Mouse (Mus musculus) liver, embryonic 16.5 days (tissue): ENCODE measurements around the gene Ptprn2. TPM values are rescaled to one million over a fixed set of nuclear protein-coding genes. Genes with fewer than 3 reads are reported as not detected.

Experiments
- ATAC-seq: fragments of 200-750 bp; cut with Nextera tagmentation; 2 replicates; pipeline ENCODE4 v1.8.0; 2017; ENCODE audit warnings: low read depth, mild to moderate bottlenecking, moderate number of reproducible peaks, moderate library complexity
- H3K27ac ChIP-seq: fragments of 300-500 bp; sonication (generic); 2 replicates; pipeline ENCODE4 v1.5.1; 2014; ENCODE audit warnings: mild to moderate bottlenecking, low read length
- H3K27me3 ChIP-seq: fragments of 300-500 bp; sonication (generic); 2 replicates; pipeline ENCODE4 v1.6.1; 2014; ENCODE audit warnings: low read depth, low read length, mixed read lengths; ENCODE audit not compliant: control insufficient read depth, insufficient read depth
- H3K36me3 ChIP-seq: fragments of 300-500 bp; sonication (generic); 2 replicates; pipeline ENCODE4 v1.6.1; 2014; ENCODE audit warnings: mild to moderate bottlenecking; ENCODE audit not compliant: control insufficient read depth, insufficient read depth
- H3K4me1 ChIP-seq: fragments of 300-500 bp; sonication (generic); 2 replicates; pipeline ENCODE4 v1.6.1; 2014; ENCODE audit warnings: low read depth, low read length, mixed read lengths; ENCODE audit not compliant: control insufficient read depth
- H3K4me2 ChIP-seq: fragments of 300-500 bp; sonication (generic); 2 replicates; pipeline ENCODE4 v1.6.1; 2014; ENCODE audit warnings: low read depth, low read length, mixed read lengths
- H3K4me3 ChIP-seq: fragments of 300-500 bp; sonication (generic); 2 replicates; pipeline ENCODE4 v1.5.1; 2014; ENCODE audit warnings: low read depth, mild to moderate bottlenecking, low read length
- H3K9ac ChIP-seq: fragments of 300-500 bp; sonication (generic); 2 replicates; pipeline ENCODE4 v1.6.1; 2014; ENCODE audit warnings: low read depth, low read length
- H3K9me3 ChIP-seq: fragments of 300-500 bp; sonication (generic); replicated peaks from 2 replicates; pipeline ENCODE4 v1.6.1; 2016; ENCODE audit warnings: low read length; ENCODE audit not compliant: control insufficient read depth
- WGBS: fragments of 180-500 bp; shearing (Covaris S2); extraction: QIAGEN DNeasy Blood & Tissue Kit; methylation state at CpG from one replicate; pipeline ENCODE4 v1.1.7; 2014; ENCODE audit not compliant: insufficient replicate concordance; 5-methylcytosine and 5-hydroxymethylcytosine counted together
- polyA plus RNA-seq: library from polyadenylated mRNA; unstranded; fragments of >200 nt; fragmentation: Nextera tagmentation; extraction: Ambion mirVana; gene quantifications from 2 replicates; pipeline ENCODE4 v1.2.1, GENCODE M21; 2015

The Ptprn2 gene
- polyA plus RNA-seq, 1 experiment from 2014 or later, result 0.07 TPM

GRCm38 (mm10) chr12:116540608-116541007 is 55.1 kb downstream of the Ptprn2 start:
- H3K9me3 ChIP-seq, result no peaks in the 10 kb centered on the region
- H3K27me3 ChIP-seq, result no peaks in the 10 kb centered on the region
- H3K9ac ChIP-seq, result no peak overlapping the region
- no peak overlapping the region for H3K27ac ChIP-seq
- no peak overlapping the region for H3K4me3 ChIP-seq
- no peak overlapping the region for H3K4me2 ChIP-seq
- no peaks in the 10 kb centered on the region for H3K4me1 ChIP-seq
- 80% methylated on average over 1 of the region's 1 CpGs for WGBS
- no peak for ATAC-seq
- H3K36me3 ChIP-seq, result no peaks in the 10 kb centered on the region

- Histone ChIP-seq H3K36me3 (no peaks in the 10 kb centered on the region), H3K9ac (no peak overlapping the region), H3K4me3 (no peak overlapping the region), H3K4me2 (no peak overlapping the region), H3K27me3 (no peaks in the 10 kb centered on the region), H3K27ac (no peak overlapping the region), H3K9me3 (no peaks in the 10 kb centered on the region), H3K4me1 (no peaks in the 10 kb centered on the region)
- 65% methylated on average over 1 of the region's 1 CpGs for WGBS
- ATAC-seq, result no peak
Measured at GRCm38 (mm10) chr12:116550031-116550430, 64.5 kb downstream of the Ptprn2 start.

GRCm38 (mm10) chr12:116551516-116551915 is 66.0 kb downstream of the Ptprn2 start:
- Histone ChIP-seq H3K9me3 (no peaks in the 10 kb centered on the region), H3K4me1 (no peaks in the 10 kb centered on the region), H3K27ac (no peak overlapping the region), H3K4me2 (no peak overlapping the region), H3K27me3 (no peaks in the 10 kb centered on the region), H3K36me3 (no peaks in the 10 kb centered on the region), H3K4me3 (no peak overlapping the region), H3K9ac (no peak overlapping the region)
- WGBS, result 75% methylated on average over 7 of the region's 7 CpGs
- ATAC-seq, result no peak

- WGBS, result 76% methylated on average over 2 of the region's 2 CpGs
- Histone ChIP-seq H3K9ac (no peak overlapping the region), H3K4me3 (no peak overlapping the region), H3K36me3 (no peaks in the 10 kb centered on the region), H3K27ac (no peak overlapping the region), H3K27me3 (no peaks in the 10 kb centered on the region), H3K4me1 (no peaks in the 10 kb centered on the region), H3K4me2 (no peak overlapping the region), H3K9me3 (no peaks in the 10 kb centered on the region)
- no peak for ATAC-seq
Measured at GRCm38 (mm10) chr12:116552306-116552705, 66.8 kb downstream of the Ptprn2 start.

- H3K9ac ChIP-seq, result no peak overlapping the region
- H3K4me2 ChIP-seq, result no peak overlapping the region
- no peaks in the 10 kb centered on the region for H3K9me3 ChIP-seq
- H3K27me3 ChIP-seq, result no peaks in the 10 kb centered on the region
- no peak overlapping the region for H3K4me3 ChIP-seq
- no peaks in the 10 kb centered on the region for H3K36me3 ChIP-seq
- no peaks in the 10 kb centered on the region for H3K4me1 ChIP-seq
- H3K27ac ChIP-seq, result no peak overlapping the region
- ATAC-seq, result no peak
Measured at GRCm38 (mm10) chr12:116553361-116553760, 67.8 kb downstream of the Ptprn2 start.

GRCm38 (mm10) chr12:116555964-116556363 is 70.4 kb downstream of the Ptprn2 start:
- Histone ChIP-seq H3K9me3 (no peaks in the 10 kb centered on the region), H3K9ac (no peak overlapping the region), H3K4me3 (no peak overlapping the region), H3K4me2 (no peak overlapping the region), H3K36me3 (no peaks in the 10 kb centered on the region), H3K4me1 (no peaks in the 10 kb centered on the region), H3K27me3 (no peaks in the 10 kb centered on the region), H3K27ac (no peak overlapping the region)
- no peak for ATAC-seq
- WGBS, result 67% methylated on average over 4 of the region's 4 CpGs

- Histone ChIP-seq H3K9me3 (no peaks in the 10 kb centered on the region), H3K27me3 (no peaks in the 10 kb centered on the region), H3K36me3 (no peaks in the 10 kb centered on the region), H3K4me2 (no peak overlapping the region), H3K4me1 (no peaks in the 10 kb centered on the region), H3K9ac (no peak overlapping the region), H3K27ac (no peak overlapping the region), H3K4me3 (no peak overlapping the region)
- no peak for ATAC-seq
- 58% methylated on average over 8 of the region's 8 CpGs for WGBS
Measured at GRCm38 (mm10) chr12:116564441-116564840, 78.9 kb downstream of the Ptprn2 start.

- no peaks in the 10 kb centered on the region for H3K9me3 ChIP-seq
- 51% methylated on average over 1 of the region's 1 CpGs for WGBS
- H3K4me3 ChIP-seq, result no peak overlapping the region
- no peaks in the 10 kb centered on the region for H3K36me3 ChIP-seq
- H3K27me3 ChIP-seq, result no peaks in the 10 kb centered on the region
- H3K27ac ChIP-seq, result no peak overlapping the region
- no peak for ATAC-seq
- H3K9ac ChIP-seq, result no peak overlapping the region
- H3K4me2 ChIP-seq, result no peak overlapping the region
- no peaks in the 10 kb centered on the region for H3K4me1 ChIP-seq
Measured at GRCm38 (mm10) chr12:116566672-116567071, 81.2 kb downstream of the Ptprn2 start.

- WGBS, result 72% methylated on average over 2 of the region's 2 CpGs
Measured at GRCm38 (mm10) chr12:116567170-116567569, 81.7 kb downstream of the Ptprn2 start.

GRCm38 (mm10) chr12:116569568-116569967 is 84.0 kb downstream of the Ptprn2 start:
- 41% methylated on average over 1 of the region's 1 CpGs for WGBS
- no peak overlapping the region for H3K27ac ChIP-seq
- ATAC-seq, result no peak

More at GRCm38 (mm10) chr12:116567170-116567569, 81.7 kb downstream of the Ptprn2 start:
- no peak for ATAC-seq
- Histone ChIP-seq H3K9ac (no peak overlapping the region), H3K4me1 (no peaks in the 10 kb centered on the region), H3K27me3 (no peaks in the 10 kb centered on the region), H3K4me3 (no peak overlapping the region), H3K36me3 (no peaks in the 10 kb centered on the region), H3K27ac (no peak overlapping the region), H3K9me3 (no peaks in the 10 kb centered on the region), H3K4me2 (no peak overlapping the region)

More at GRCm38 (mm10) chr12:116569568-116569967, 84.0 kb downstream of the Ptprn2 start:
- no peaks in the 10 kb centered on the region for H3K27me3 ChIP-seq
- no peak overlapping the region for H3K4me3 ChIP-seq
- no peak overlapping the region for H3K9ac ChIP-seq
- H3K4me2 ChIP-seq, result no peak overlapping the region
- no peaks in the 10 kb centered on the region for H3K36me3 ChIP-seq
- no peaks in the 10 kb centered on the region for H3K4me1 ChIP-seq
- no peaks in the 10 kb centered on the region for H3K9me3 ChIP-seq
